Mouse (Mus musculus): Measurements from ENCODE around the gene 1700010I14Rik. TPM values are rescaled to one million over a fixed set of nuclear protein-coding genes. Genes with fewer than 3 reads are reported as not detected.

1700010I14Rik gene
- polyA plus RNA-seq, 1 experiment: not detected

GRCm38 (mm10) chr17:8976745-8977144 lies 11.4 kb upstream of the 1700010I14Rik start:
- H3K9me3 ChIP-seq (replicated peaks; ENCODE audit: control insufficient read depth, insufficient read depth, low read length, poor library complexity, severe bottlenecking): no peaks in the 10 kb centered on the region
- H3K4me1 ChIP-seq (ENCODE audit: control insufficient read depth, insufficient read depth, low read length): no peaks in the 10 kb centered on the region
- no peak overlapping the region for H3K4me3 ChIP-seq (ENCODE audit: low read depth, low read length)
- H3K27me3 ChIP-seq (ENCODE audit: control insufficient read depth, insufficient read depth, low read length, poor library complexity, severe bottlenecking): no peaks in the 10 kb centered on the region
- H3K9ac ChIP-seq (ENCODE audit: low read depth, poor library complexity, severe bottlenecking): no peak overlapping the region
- no peak overlapping the region for H3K27ac ChIP-seq (ENCODE audit: insufficient read depth, low read length)
- TF ChIP-seq EP300 (IDR thresholded peaks at IDR 0.05; ENCODE audit: insufficient read depth, low read depth, low read length) (no peak), CTCF (IDR thresholded peaks at IDR 0.05; ENCODE audit: low read depth, low read length) (no peak), POLR2A (IDR thresholded peaks at IDR 0.05; ENCODE audit: insufficient read depth, low read length) (no peak)
- H3K36me3 ChIP-seq (ENCODE audit: control insufficient read depth, insufficient read depth, low read length, poor library complexity, severe bottlenecking): no peaks in the 10 kb centered on the region

- H3K9ac ChIP-seq (ENCODE audit: low read depth, poor library complexity, severe bottlenecking): no peak overlapping the region
- no peaks in the 10 kb centered on the region for H3K27me3 ChIP-seq (ENCODE audit: control insufficient read depth, insufficient read depth, low read length, poor library complexity, severe bottlenecking)
- no peak overlapping the region for H3K4me3 ChIP-seq (ENCODE audit: low read depth, low read length)
- H3K36me3 ChIP-seq (ENCODE audit: control insufficient read depth, insufficient read depth, low read length, poor library complexity, severe bottlenecking): no peaks in the 10 kb centered on the region
- no peaks in the 10 kb centered on the region for H3K9me3 ChIP-seq (replicated peaks; ENCODE audit: control insufficient read depth, insufficient read depth, low read length, poor library complexity, severe bottlenecking)
- no peaks in the 10 kb centered on the region for H3K4me1 ChIP-seq (ENCODE audit: control insufficient read depth, insufficient read depth, low read length)
- TF ChIP-seq CTCF (IDR thresholded peaks at IDR 0.05; ENCODE audit: low read depth, low read length) (no peak), EP300 (IDR thresholded peaks at IDR 0.05; ENCODE audit: insufficient read depth, low read depth, low read length) (no peak), POLR2A (IDR thresholded peaks at IDR 0.05; ENCODE audit: insufficient read depth, low read length) (no peak)
- H3K27ac ChIP-seq (ENCODE audit: insufficient read depth, low read length): no peak overlapping the region
Observed at GRCm38 (mm10) chr17:8977271-8977670, 10.9 kb upstream of the 1700010I14Rik start.

- TF ChIP-seq CTCF (IDR thresholded peaks at IDR 0.05; ENCODE audit: low read depth, low read length) (no peak), EP300 (IDR thresholded peaks at IDR 0.05; ENCODE audit: insufficient read depth, low read depth, low read length) (no peak), POLR2A (IDR thresholded peaks at IDR 0.05; ENCODE audit: insufficient read depth, low read length) (no peak)
- H3K9me3 ChIP-seq (replicated peaks; ENCODE audit: control insufficient read depth, insufficient read depth, low read length, poor library complexity, severe bottlenecking): no peaks in the 10 kb centered on the region
Observed at GRCm38 (mm10) chr17:8983576-8983975, 4.6 kb upstream of the 1700010I14Rik start.

GRCm38 (mm10) chr17:8985714-8986113 lies 2.4 kb upstream of the 1700010I14Rik start:
- Histone ChIP-seq H3K27me3 (ENCODE audit: control insufficient read depth, insufficient read depth, low read length, poor library complexity, severe bottlenecking) (no peaks in the 10 kb centered on the region), H3K27ac (ENCODE audit: insufficient read depth, low read length) (no peak overlapping the region), H3K9ac (ENCODE audit: low read depth, poor library complexity, severe bottlenecking) (no peak overlapping the region), H3K9me3 (replicated peaks; ENCODE audit: control insufficient read depth, insufficient read depth, low read length, poor library complexity, severe bottlenecking) (no peaks in the 10 kb centered on the region), H3K36me3 (ENCODE audit: control insufficient read depth, insufficient read depth, low read length, poor library complexity, severe bottlenecking) (no peaks in the 10 kb centered on the region), H3K4me3 (ENCODE audit: low read depth, low read length) (no peak overlapping the region), H3K4me1 (ENCODE audit: control insufficient read depth, insufficient read depth, low read length) (no peaks in the 10 kb centered on the region)
- TF ChIP-seq CTCF (IDR thresholded peaks at IDR 0.05; ENCODE audit: low read depth, low read length) (no peak), EP300 (IDR thresholded peaks at IDR 0.05; ENCODE audit: insufficient read depth, low read depth, low read length) (no peak), POLR2A (IDR thresholded peaks at IDR 0.05; ENCODE audit: insufficient read depth, low read length) (no peak)

More at GRCm38 (mm10) chr17:8983576-8983975, 4.6 kb upstream of the 1700010I14Rik start:
- no peak overlapping the region for H3K9ac ChIP-seq (ENCODE audit: low read depth, poor library complexity, severe bottlenecking)
- no peaks in the 10 kb centered on the region for H3K27me3 ChIP-seq (ENCODE audit: control insufficient read depth, insufficient read depth, low read length, poor library complexity, severe bottlenecking)
- H3K36me3 ChIP-seq (ENCODE audit: control insufficient read depth, insufficient read depth, low read length, poor library complexity, severe bottlenecking): no peaks in the 10 kb centered on the region
- no peak overlapping the region for H3K4me3 ChIP-seq (ENCODE audit: low read depth, low read length)
- H3K4me1 ChIP-seq (ENCODE audit: control insufficient read depth, insufficient read depth, low read length): no peaks in the 10 kb centered on the region
- no peak overlapping the region for H3K27ac ChIP-seq (ENCODE audit: insufficient read depth, low read length)

- Histone ChIP-seq H3K27ac (ENCODE audit: insufficient read depth, low read length) (no peak overlapping the region), H3K9me3 (replicated peaks; ENCODE audit: control insufficient read depth, insufficient read depth, low read length, poor library complexity, severe bottlenecking) (no peaks in the 10 kb centered on the region), H3K27me3 (ENCODE audit: control insufficient read depth, insufficient read depth, low read length, poor library complexity, severe bottlenecking) (no peaks in the 10 kb centered on the region), H3K4me3 (ENCODE audit: low read depth, low read length) (no peak overlapping the region), H3K4me1 (ENCODE audit: control insufficient read depth, insufficient read depth, low read length) (no peaks in the 10 kb centered on the region), H3K36me3 (ENCODE audit: control insufficient read depth, insufficient read depth, low read length, poor library complexity, severe bottlenecking) (no peaks in the 10 kb centered on the region), H3K9ac (ENCODE audit: low read depth, poor library complexity, severe bottlenecking) (no peak overlapping the region)
- TF ChIP-seq EP300 (IDR thresholded peaks at IDR 0.05; ENCODE audit: insufficient read depth, low read depth, low read length): no peak
- TF ChIP-seq POLR2A (IDR thresholded peaks at IDR 0.05; ENCODE audit: insufficient read depth, low read length): no peak
- TF ChIP-seq CTCF (IDR thresholded peaks at IDR 0.05; ENCODE audit: low read depth, low read length): no peak
Observed at GRCm38 (mm10) chr17:8986551-8986950, 1.6 kb upstream of the 1700010I14Rik start.

GRCm38 (mm10) chr17:8987369-8987768 lies 764 bp upstream of the 1700010I14Rik start:
- Histone ChIP-seq H3K9me3 (replicated peaks; ENCODE audit: control insufficient read depth, insufficient read depth, low read length, poor library complexity, severe bottlenecking) (no peaks in the 10 kb centered on the region), H3K27me3 (ENCODE audit: control insufficient read depth, insufficient read depth, low read length, poor library complexity, severe bottlenecking) (no peaks in the 10 kb centered on the region), H3K9ac (ENCODE audit: low read depth, poor library complexity, severe bottlenecking) (no peak overlapping the region), H3K27ac (ENCODE audit: insufficient read depth, low read length) (no peak overlapping the region), H3K4me1 (ENCODE audit: control insufficient read depth, insufficient read depth, low read length) (no peaks in the 10 kb centered on the region), H3K36me3 (ENCODE audit: control insufficient read depth, insufficient read depth, low read length, poor library complexity, severe bottlenecking) (no peaks in the 10 kb centered on the region), H3K4me3 (ENCODE audit: low read depth, low read length) (no peak overlapping the region)
- TF ChIP-seq CTCF (IDR thresholded peaks at IDR 0.05; ENCODE audit: low read depth, low read length): no peak

Measured in ES-Bruce4 (cell line).